29 mouse cellular contexts compared by ENCODE assay signal in the genomic region with DNA sequence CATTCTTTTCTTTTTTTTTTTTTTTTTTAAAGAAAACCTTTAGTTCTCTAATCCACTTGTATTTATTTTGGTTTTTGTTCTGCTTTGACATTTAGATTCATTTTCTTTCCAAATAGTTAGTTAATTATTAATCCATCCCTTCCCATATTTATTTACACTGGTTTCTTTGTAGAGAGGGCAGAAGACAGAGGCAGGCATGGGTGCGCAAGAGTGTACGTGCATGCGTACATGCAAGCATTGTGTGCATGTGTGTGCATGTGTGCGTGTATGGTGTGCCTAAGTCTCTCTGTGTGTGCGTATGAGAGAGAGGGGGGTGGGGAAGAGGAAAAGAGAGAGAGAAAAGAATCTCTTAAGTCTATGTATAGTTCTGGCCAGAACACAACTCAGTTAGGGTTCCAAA.
DNase-seq lines count a peak whose midpoint lies in the region; ATAC-seq lines count a peak whose summit lies in the region.
"Had no signal": no experiment of that assay in that cellular context is flagged by ENCODE, and none has a peak within 500 bp of the region (broad histone marks: within the 10 kb centered on the region; RNA-seq: fewer than 3 reads in every experiment).

No protein-coding gene starts in this region.

- no peak overlapping the region for H3K9ac ChIP-seq in liver, embryonic 12.5 days
- no peak overlapping the region for H3K9ac ChIP-seq in liver, embryonic 15.5 days
- no peak overlapping the region for H3K9ac ChIP-seq in stomach, embryonic 16.5 days (ENCODE audit: low read length)
- H3K9ac ChIP-seq: embryonic facial prominence, embryonic 15.5 days; forebrain, embryonic 12.5 days; hindbrain, embryonic 13.5 days; limb, embryonic 15.5 days; midbrain, embryonic 12.5 days; neural tube, embryonic 13.5 days had no signal

- no peaks in the 10 kb centered on the region for H3K9me3 ChIP-seq in liver, embryonic 12.5 days (replicated peaks)
- no peaks in the 10 kb centered on the region for H3K9me3 ChIP-seq in liver, embryonic 15.5 days (replicated peaks)
- no peaks in the 10 kb centered on the region for H3K9me3 ChIP-seq in stomach, embryonic 16.5 days (replicated peaks; ENCODE audit: control insufficient read depth, low read length)
- H3K9me3 ChIP-seq: embryonic facial prominence, embryonic 10.5 days; embryonic facial prominence, embryonic 15.5 days; forebrain, embryonic 12.5 days; G1E; hindbrain, embryonic 13.5 days; limb, embryonic 10.5 days; limb, embryonic 15.5 days; megakaryocyte, embryonic 14.5 days; midbrain, embryonic 12.5 days; neural tube, embryonic 13.5 days had no signal

- 83% methylated on average over 5 of the region's 5 CpGs for WGBS in liver, embryonic 12.5 days (ENCODE audit: insufficient replicate concordance)
- WGBS in liver, embryonic 15.5 days (ENCODE audit: insufficient replicate concordance): 73% methylated on average over 5 of the region's 5 CpGs
- 70% methylated on average over 5 of the region's 5 CpGs for WGBS in stomach, embryonic 16.5 days

- H3K4me2 ChIP-seq in liver, embryonic 12.5 days: no peak overlapping the region
- no peak overlapping the region for H3K4me2 ChIP-seq in liver, embryonic 15.5 days
- H3K4me2 ChIP-seq in stomach, embryonic 16.5 days (ENCODE audit: low read depth, low read length): no peak overlapping the region
- H3K4me2 ChIP-seq: embryonic facial prominence, embryonic 15.5 days; forebrain, embryonic 12.5 days; heart, embryonic 11.5 days; hindbrain, embryonic 13.5 days; limb, embryonic 15.5 days; midbrain, embryonic 12.5 days; neural tube, embryonic 13.5 days had no signal

- peak; percentile 18 for DNase-seq in liver
- no peak for DNase-seq in layer of hippocampus, adult 11-12 months (ENCODE audit: low spot score)
- DNase-seq in frontal cortex, postnatal 25 days (ENCODE audit: low spot score in 2 of 2): no peak
- no peak for DNase-seq in cerebellum, adult 11-12 months
- DNase-seq: adrenal gland, adult 8-10 months; cerebellum, adult 8-10 months; cerebellum, postnatal 25 days; gastrocnemius, postnatal 25 days; heart, adult 18-20 months; heart, postnatal 4 days; kidney, adult 2 months; kidney, postnatal 36 days; layer of hippocampus, postnatal 36 days; lung, postnatal 4 days; thymus, adult 2 months had no signal

- ATAC-seq in liver, embryonic 12.5 days: no peak; the same call in 1 of the 2 replicates
- 0 out of 2 replicates have a peak, but pooled peaks have one; percentile 58 for ATAC-seq in liver, embryonic 15.5 days (ENCODE audit: insufficient read depth)
- ATAC-seq in stomach, embryonic 16.5 days (ENCODE audit: insufficient read depth, low FRiP score): peak; percentile 85; the same call in 1 of the 2 replicates

- no peak overlapping the region for H3K27ac ChIP-seq in liver, embryonic 12.5 days
- H3K27ac ChIP-seq in liver, embryonic 15.5 days (replicated peaks): no peak overlapping the region
- H3K27ac ChIP-seq in stomach, embryonic 16.5 days (ENCODE audit: low read length): peak overlapping the region; percentile 57; the same call in 1 of the 2 replicates
- H3K27ac ChIP-seq: embryonic facial prominence, embryonic 10.5 days; embryonic facial prominence, embryonic 15.5 days; forebrain, embryonic 12.5 days; hindbrain, embryonic 13.5 days; limb, embryonic 10.5 days; limb, embryonic 15.5 days; midbrain, embryonic 12.5 days; neural tube, embryonic 13.5 days had no signal

- H3K4me1 ChIP-seq in liver, embryonic 12.5 days: no peaks in the 10 kb centered on the region
- no peaks in the 10 kb centered on the region for H3K4me1 ChIP-seq in liver, embryonic 15.5 days (replicated peaks)
- peaks cover 15% of the 10 kb centered on the region for H3K4me1 ChIP-seq in stomach, embryonic 16.5 days (ENCODE audit: control insufficient read depth, insufficient read depth, low read length)
- H3K4me1 ChIP-seq: embryonic facial prominence, embryonic 15.5 days; forebrain, embryonic 12.5 days; hindbrain, embryonic 13.5 days; limb, embryonic 10.5 days; limb, embryonic 15.5 days; megakaryocyte, embryonic 14.5 days; midbrain, embryonic 12.5 days; neural tube, embryonic 13.5 days had no signal

- no peak overlapping the region for H3K4me3 ChIP-seq in liver, embryonic 12.5 days
- H3K4me3 ChIP-seq in liver, embryonic 15.5 days (replicated peaks): no peak overlapping the region
- no peak overlapping the region for H3K4me3 ChIP-seq in stomach, embryonic 16.5 days (replicated peaks; ENCODE audit: low read length)
- H3K4me3 ChIP-seq: embryonic facial prominence, embryonic 10.5 days; embryonic facial prominence, embryonic 15.5 days; forebrain, embryonic 12.5 days; hindbrain, embryonic 13.5 days; limb, embryonic 10.5 days; limb, embryonic 15.5 days; megakaryocyte, embryonic 14.5 days; midbrain, embryonic 12.5 days; neural tube, embryonic 13.5 days had no signal

- no peaks in the 10 kb centered on the region for H3K27me3 ChIP-seq in liver, embryonic 12.5 days (replicated peaks)
- no peaks in the 10 kb centered on the region for H3K27me3 ChIP-seq in liver, embryonic 15.5 days
- H3K27me3 ChIP-seq in stomach, embryonic 16.5 days (ENCODE audit: control insufficient read depth, insufficient read depth, low read length): no peaks in the 10 kb centered on the region
- H3K27me3 ChIP-seq: embryonic facial prominence, embryonic 15.5 days; forebrain, embryonic 12.5 days; hindbrain, embryonic 13.5 days; limb, embryonic 15.5 days; midbrain, embryonic 12.5 days; neural tube, embryonic 13.5 days had no signal

- no peaks in the 10 kb centered on the region for H3K36me3 ChIP-seq in liver, embryonic 12.5 days
- no peaks in the 10 kb centered on the region for H3K36me3 ChIP-seq in liver, embryonic 15.5 days (replicated peaks)
- no peaks in the 10 kb centered on the region for H3K36me3 ChIP-seq in stomach, embryonic 16.5 days (ENCODE audit: control insufficient read depth, insufficient read depth, low read length)
- H3K36me3 ChIP-seq: embryonic facial prominence, embryonic 10.5 days; embryonic facial prominence, embryonic 15.5 days; forebrain, embryonic 12.5 days; G1E; hindbrain, embryonic 13.5 days; limb, embryonic 10.5 days; limb, embryonic 15.5 days; midbrain, embryonic 12.5 days; neural tube, embryonic 13.5 days had no signal
